Mouse (Mus musculus): ENCODE data around the gene Gm48552. TPM values are rescaled to one million over a fixed set of nuclear protein-coding genes. Genes with fewer than 3 reads are reported as not detected.

Gm48552 gene
- polyA plus RNA-seq, 1 experiment from 2014 or later: 0.36 TPM

GRCm38 (mm10) chr10:81345162-81345534 is 43.7 kb upstream of the Gm48552 start:
- Histone ChIP-seq H3K4me2 (replicated peaks; ENCODE audit: low read depth) (no peak overlapping the region), H3K27me3 (ENCODE audit: control insufficient read depth, insufficient read depth, low read length) (0 out of 2 replicates have a peak, but pooled peaks cover 3% of the 10 kb centered on the region), H3K9me3 (ENCODE audit: control insufficient read depth, low read length) (no peaks in the 10 kb centered on the region), H3K4me3 (ENCODE audit: low read depth, low read length) (no peak overlapping the region), H3K36me3 (ENCODE audit: control insufficient read depth, insufficient read depth, low read length) (no peaks in the 10 kb centered on the region), H3K27ac (replicated peaks) (no peak overlapping the region), H3K9ac (ENCODE audit: low read length) (no peak overlapping the region), H3K4me1 (replicated peaks; ENCODE audit: control insufficient read depth, insufficient read depth) (peaks cover 5% of the 10 kb centered on the region)
- WGBS: 86% methylated on average over 4 of the region's 4 CpGs
- no peak for DNase-seq (ENCODE audit: low spot score)
- TF ChIP-seq EP300 (optimal IDR thresholded peaks at IDR 0.05) (no peak), CTCF (IDR thresholded peaks at IDR 0.05; ENCODE audit: low read depth) (no peak)
- no peak for ATAC-seq (ENCODE audit: low FRiP score, low TSS enrichment)

- H3K36me3 ChIP-seq (ENCODE audit: control insufficient read depth, insufficient read depth, low read length): no peaks in the 10 kb centered on the region
- 18% methylated on average over 52 of the region's 55 CpGs for WGBS
- H3K4me1 ChIP-seq (replicated peaks; ENCODE audit: control insufficient read depth, insufficient read depth): peaks cover 5% of the 10 kb centered on the region
- TF ChIP-seq CTCF (IDR thresholded peaks at IDR 0.05; ENCODE audit: low read depth): peak; percentile 62
- TF ChIP-seq EP300 (optimal IDR thresholded peaks at IDR 0.05): no peak
- H3K27me3 ChIP-seq (ENCODE audit: control insufficient read depth, insufficient read depth, low read length): 0 out of 2 replicates have a peak, but pooled peaks cover 3% of the 10 kb centered on the region
- H3K9ac ChIP-seq (ENCODE audit: low read length): 0 out of 2 replicates have a peak overlapping the region, but pooled peaks have one; percentile 31
- peak; percentile 93 for DNase-seq (ENCODE audit: low spot score)
- H3K27ac ChIP-seq (replicated peaks): peak overlapping the region; percentile 65; the same call in 1 of the 2 replicates
- peak overlapping the region; percentile 46 for H3K4me2 ChIP-seq (replicated peaks; ENCODE audit: low read depth)
- peak; percentile 55 for ATAC-seq (ENCODE audit: low FRiP score, low TSS enrichment)
- no peak overlapping the region for H3K4me3 ChIP-seq (ENCODE audit: low read depth, low read length)
- no peaks in the 10 kb centered on the region for H3K9me3 ChIP-seq (ENCODE audit: control insufficient read depth, low read length)
Observed at GRCm38 (mm10) chr10:81346453-81347067, 42.2 kb upstream of the Gm48552 start.

GRCm38 (mm10) chr10:81349146-81349545 is 39.7 kb upstream of the Gm48552 start:
- peak overlapping the region; percentile 91 for H3K27ac ChIP-seq (replicated peaks)

GRCm38 (mm10) chr10:81349961-81350350 is 38.8 kb upstream of the Gm48552 start:
- H3K9ac ChIP-seq (ENCODE audit: low read length): peak overlapping the region; percentile 82
- H3K9me3 ChIP-seq (ENCODE audit: control insufficient read depth, low read length): no peaks in the 10 kb centered on the region
- H3K4me3 ChIP-seq (ENCODE audit: low read depth, low read length): peak overlapping the region; percentile 71
- whole genome bisulfite sequencing: 0% methylated on average over 27 of the region's 29 CpGs
- no peak for TF ChIP-seq EP300 (optimal IDR thresholded peaks at IDR 0.05)
- peak overlapping the region; percentile 91 for H3K27ac ChIP-seq (replicated peaks)
- H3K4me1 ChIP-seq (replicated peaks; ENCODE audit: control insufficient read depth, insufficient read depth): peaks cover 5% of the 10 kb centered on the region
- H3K27me3 ChIP-seq (ENCODE audit: control insufficient read depth, insufficient read depth, low read length): no peaks in the 10 kb centered on the region
- H3K36me3 ChIP-seq (ENCODE audit: control insufficient read depth, insufficient read depth, low read length): no peaks in the 10 kb centered on the region
- peak overlapping the region; percentile 90 for H3K4me2 ChIP-seq (replicated peaks; ENCODE audit: low read depth)
- DNase-seq (ENCODE audit: low spot score): no peak
- no peak; the same call in 1 of the 2 replicates for ATAC-seq (ENCODE audit: low FRiP score, low TSS enrichment)

More at GRCm38 (mm10) chr10:81349146-81349545, 39.7 kb upstream of the Gm48552 start:
- peak; percentile 77 for DNase-seq (ENCODE audit: low spot score)
- peak overlapping the region; percentile 90 for H3K4me2 ChIP-seq (replicated peaks; ENCODE audit: low read depth)
- WGBS: 5% methylated on average over 11 of the region's 12 CpGs
- H3K4me3 ChIP-seq (ENCODE audit: low read depth, low read length): peak overlapping the region; percentile 71
- peak overlapping the region; percentile 82 for H3K9ac ChIP-seq (ENCODE audit: low read length)
- H3K27me3 ChIP-seq (ENCODE audit: control insufficient read depth, insufficient read depth, low read length): no peaks in the 10 kb centered on the region
- H3K4me1 ChIP-seq (replicated peaks; ENCODE audit: control insufficient read depth, insufficient read depth): peaks cover 5% of the 10 kb centered on the region
- no peaks in the 10 kb centered on the region for H3K36me3 ChIP-seq (ENCODE audit: control insufficient read depth, insufficient read depth, low read length)
- ATAC-seq (ENCODE audit: low FRiP score, low TSS enrichment): peak; percentile 38; the same call in 1 of the 2 replicates
- TF ChIP-seq EP300 (optimal IDR thresholded peaks at IDR 0.05) (no peak), CTCF (IDR thresholded peaks at IDR 0.05; ENCODE audit: low read depth) (peak; percentile 19; the same call in 1 of the 2 replicates)
- H3K9me3 ChIP-seq (ENCODE audit: control insufficient read depth, low read length): no peaks in the 10 kb centered on the region

GRCm38 (mm10) chr10:81350351-81351063 is 38.3 kb upstream of the Gm48552 start, which contains the start of gene Hmg20b:
Gene Hmg20b (minus strand): TSS chr10:81350480.
- peaks cover 5% of the 10 kb centered on the region for H3K4me1 ChIP-seq (replicated peaks; ENCODE audit: control insufficient read depth, insufficient read depth)
- ATAC-seq (ENCODE audit: low FRiP score, low TSS enrichment) (peak; percentile 93), DNase-seq (ENCODE audit: low spot score) (peak; percentile 99)
- H3K4me3 ChIP-seq (ENCODE audit: low read depth, low read length): peak within 1 kb of the TSS; percentile 71
- H3K9ac ChIP-seq (ENCODE audit: low read length): peak within 1 kb of the TSS; percentile 82
- H3K36me3 ChIP-seq (ENCODE audit: control insufficient read depth, insufficient read depth, low read length): no peaks in the 10 kb centered on the region
- peak within 1 kb of the TSS; percentile 91 for H3K27ac ChIP-seq (replicated peaks)
- no peaks in the 10 kb centered on the region for H3K27me3 ChIP-seq (ENCODE audit: control insufficient read depth, insufficient read depth, low read length)
- H3K4me2 ChIP-seq (replicated peaks; ENCODE audit: low read depth): peak within 1 kb of the TSS; percentile 90
- H3K9me3 ChIP-seq (ENCODE audit: control insufficient read depth, low read length): no peaks in the 10 kb centered on the region
- WGBS: under 1% methylated on average over 49 of the region's 54 CpGs
- TF ChIP-seq EP300 (optimal IDR thresholded peaks at IDR 0.05) (no peak), CTCF (IDR thresholded peaks at IDR 0.05; ENCODE audit: low read depth) (peak; percentile 91)
